Mouse (Mus musculus) T-helper 1 cell (primary cell): ENCODE measurements around the gene Egflam.

Experiments
- in situ Hi-C: fragments of 300-600 bp; cut with MboI, MseI; formaldehyde crosslinking; loops from one replicate; pipeline ENCODE4 v1.15.1; 2025; ENCODE audit warnings: high pct_unique_total_duplicates

Gene Egflam

DNA sequence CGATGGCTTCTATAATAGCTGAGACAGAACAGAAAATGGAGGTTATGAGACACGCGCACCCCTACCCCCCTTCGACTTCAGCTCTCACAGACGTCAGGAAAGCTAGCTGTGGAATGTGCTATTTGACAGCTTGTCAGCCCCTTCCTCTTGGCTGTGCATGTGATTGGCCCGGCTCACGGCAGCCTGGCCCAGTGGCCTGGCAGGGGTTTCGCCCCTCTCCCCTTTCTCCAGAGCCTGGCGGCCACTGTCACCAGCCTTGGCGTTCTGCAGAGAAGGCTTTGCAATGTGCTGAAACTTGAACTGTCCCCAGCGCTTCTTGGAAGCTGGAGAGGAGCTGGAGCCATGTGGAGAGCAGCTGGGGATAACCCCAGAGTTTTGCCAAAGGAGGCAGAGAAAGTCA is 175.4 kb downstream of the Egflam start:
- in situ Hi-C loops = loop anchor here (5.0 kb wide), 1 partner anchor 306 kb away; no protein-coding TSS in a partner anchor

- in situ Hi-C loops = no loop called here
These were observed 181.0 kb downstream of the Egflam start for GRCm38 (mm10) chr15:7217273-7217598.

DNA sequence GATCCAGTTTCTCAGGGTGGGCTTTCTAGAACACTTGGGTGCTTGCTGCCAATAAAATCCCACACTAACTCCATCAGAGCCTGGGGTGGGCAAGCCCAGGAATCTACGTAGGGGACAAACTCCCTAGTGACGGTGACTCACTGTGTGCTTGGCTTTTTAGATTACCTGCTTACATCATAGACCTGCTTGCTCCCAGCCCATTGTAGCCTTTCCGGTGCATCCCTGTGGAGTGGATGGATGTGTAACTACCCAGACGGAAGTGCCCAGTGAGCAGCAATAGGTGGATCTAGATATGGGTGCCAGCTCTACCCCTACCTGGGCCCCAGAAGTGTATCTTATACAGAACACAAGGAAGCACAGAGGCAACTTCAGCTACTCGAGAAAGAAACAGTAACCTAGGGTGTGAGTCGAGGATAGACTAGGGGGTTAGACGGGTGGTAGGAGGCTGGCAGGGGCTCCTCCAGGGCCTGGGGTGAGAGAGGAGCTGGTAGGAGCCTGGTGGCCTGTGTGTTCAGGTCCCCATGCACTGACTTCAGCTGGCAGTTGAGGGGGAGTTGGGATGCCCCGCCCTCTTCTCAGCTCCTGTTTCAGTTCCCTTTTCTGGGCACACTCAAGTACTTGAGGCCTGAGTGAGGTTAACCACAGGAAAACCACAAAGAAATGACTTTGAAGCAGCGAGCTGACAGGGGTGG is 181.5 kb downstream of the Egflam start:
- in situ Hi-C loops = no loop called here

GRCm38 (mm10) chr15:7215845-7216244 is 182.3 kb downstream of the Egflam start:
- in situ Hi-C loops = no loop called here

DNA sequence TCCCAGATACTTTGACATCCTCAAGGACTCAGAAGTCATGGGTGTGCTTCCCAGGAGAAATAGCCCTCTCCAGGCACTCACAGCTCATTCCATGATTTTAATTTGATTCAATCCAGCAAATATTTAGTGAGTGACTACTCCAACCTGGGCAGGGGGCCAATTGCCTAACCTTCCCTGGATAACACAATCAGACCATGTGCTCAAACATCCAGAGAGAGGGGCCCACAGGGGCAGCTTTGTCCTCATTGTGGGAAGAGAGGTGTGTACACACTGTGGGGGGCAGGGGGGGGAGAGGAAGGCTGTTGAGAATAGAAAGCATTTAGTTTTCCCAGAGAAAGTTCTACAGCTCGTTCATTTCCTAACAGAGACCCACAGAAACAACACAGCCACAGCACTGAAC is 184.5 kb downstream of the Egflam start:
- in situ Hi-C loops = no loop called here

DNA sequence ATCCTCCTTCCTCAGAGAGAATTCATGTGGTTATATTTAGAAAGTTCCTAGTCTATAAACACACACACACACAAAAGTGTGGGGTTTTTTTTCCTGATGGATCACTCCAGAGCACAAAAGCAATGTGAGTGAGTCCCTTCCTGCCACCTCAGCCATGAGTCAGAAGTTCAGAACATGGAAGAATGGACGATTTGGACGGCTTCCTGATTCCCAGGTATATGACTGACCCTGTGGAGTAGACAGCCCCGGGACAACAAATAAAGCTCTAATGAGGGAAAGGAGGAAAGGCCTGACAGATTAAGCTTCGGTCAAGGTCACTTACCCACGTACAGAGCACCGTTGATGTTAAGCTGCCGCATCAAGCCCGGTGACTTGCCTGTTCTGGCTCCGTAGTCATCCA is 190.0 kb downstream of the Egflam start:
- in situ Hi-C loops = no loop called here

- in situ Hi-C loops = no loop called here
These were observed 190.9 kb downstream of the Egflam start for GRCm38 (mm10) chr15:7207292-7207691.

- in situ Hi-C loops = no loop called here
These were observed 192.1 kb downstream of the Egflam start for GRCm38 (mm10) chr15:7206110-7206509.

DNA sequence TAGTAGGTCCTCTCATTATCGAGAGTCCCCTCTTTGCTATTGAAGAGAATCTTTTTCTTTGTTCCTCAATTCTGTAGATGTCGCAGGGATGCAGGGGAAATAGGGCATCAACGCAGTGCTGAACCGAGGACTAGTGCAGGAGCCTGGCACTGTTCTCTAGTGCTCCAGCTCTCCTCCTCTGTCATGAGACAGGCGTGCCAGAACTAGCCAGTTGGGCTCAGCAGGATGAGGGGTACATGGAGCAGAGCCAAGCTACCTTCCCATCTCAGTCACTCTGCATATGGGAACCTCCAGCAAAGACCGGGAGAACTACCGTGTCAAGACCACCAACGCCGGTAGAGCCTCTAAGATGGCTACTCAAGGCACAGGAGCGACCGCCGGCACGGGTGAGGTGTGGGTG is 193.3 kb downstream of the Egflam start:
- in situ Hi-C loops = no loop called here

DNA sequence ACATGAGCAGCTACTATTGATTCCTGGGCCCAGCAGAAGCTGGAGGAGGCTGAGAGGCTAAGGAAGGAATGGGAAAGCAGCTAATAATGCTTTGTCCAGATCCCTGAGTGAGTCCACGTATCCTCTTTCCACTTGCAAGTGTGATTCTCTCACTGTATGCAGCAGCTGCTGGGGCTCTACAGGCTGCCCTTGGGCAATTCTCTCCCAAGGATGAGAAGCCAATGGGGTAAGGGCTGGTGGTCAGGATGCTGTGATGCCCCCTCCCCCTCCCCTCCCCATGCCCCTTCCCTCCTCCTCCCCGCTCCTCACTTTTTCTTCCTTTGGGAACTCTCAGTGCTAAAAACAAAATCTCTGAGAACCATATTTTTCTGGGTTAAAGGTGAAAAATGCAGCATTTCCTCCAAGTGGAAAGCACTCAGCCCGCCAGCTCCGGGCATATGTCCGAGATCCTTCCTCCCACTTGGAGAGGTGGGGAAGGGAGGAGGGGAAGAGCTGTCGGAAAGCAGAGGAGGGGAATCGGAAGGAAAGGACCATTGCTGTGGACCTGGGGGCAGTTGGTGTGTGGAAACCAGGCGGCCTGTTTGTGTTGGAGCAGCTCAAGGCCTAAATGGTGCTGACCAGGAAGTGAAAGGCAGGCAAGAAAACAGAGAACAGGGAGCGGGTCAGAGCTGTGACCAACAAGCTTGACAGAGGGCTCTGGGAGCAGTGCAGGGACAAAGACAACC is 194.4 kb downstream of the Egflam start:
- in situ Hi-C loops = no loop called here

- in situ Hi-C loops = no loop called here
These were observed 195.2 kb downstream of the Egflam start for GRCm38 (mm10) chr15:7202981-7203380.

DNA sequence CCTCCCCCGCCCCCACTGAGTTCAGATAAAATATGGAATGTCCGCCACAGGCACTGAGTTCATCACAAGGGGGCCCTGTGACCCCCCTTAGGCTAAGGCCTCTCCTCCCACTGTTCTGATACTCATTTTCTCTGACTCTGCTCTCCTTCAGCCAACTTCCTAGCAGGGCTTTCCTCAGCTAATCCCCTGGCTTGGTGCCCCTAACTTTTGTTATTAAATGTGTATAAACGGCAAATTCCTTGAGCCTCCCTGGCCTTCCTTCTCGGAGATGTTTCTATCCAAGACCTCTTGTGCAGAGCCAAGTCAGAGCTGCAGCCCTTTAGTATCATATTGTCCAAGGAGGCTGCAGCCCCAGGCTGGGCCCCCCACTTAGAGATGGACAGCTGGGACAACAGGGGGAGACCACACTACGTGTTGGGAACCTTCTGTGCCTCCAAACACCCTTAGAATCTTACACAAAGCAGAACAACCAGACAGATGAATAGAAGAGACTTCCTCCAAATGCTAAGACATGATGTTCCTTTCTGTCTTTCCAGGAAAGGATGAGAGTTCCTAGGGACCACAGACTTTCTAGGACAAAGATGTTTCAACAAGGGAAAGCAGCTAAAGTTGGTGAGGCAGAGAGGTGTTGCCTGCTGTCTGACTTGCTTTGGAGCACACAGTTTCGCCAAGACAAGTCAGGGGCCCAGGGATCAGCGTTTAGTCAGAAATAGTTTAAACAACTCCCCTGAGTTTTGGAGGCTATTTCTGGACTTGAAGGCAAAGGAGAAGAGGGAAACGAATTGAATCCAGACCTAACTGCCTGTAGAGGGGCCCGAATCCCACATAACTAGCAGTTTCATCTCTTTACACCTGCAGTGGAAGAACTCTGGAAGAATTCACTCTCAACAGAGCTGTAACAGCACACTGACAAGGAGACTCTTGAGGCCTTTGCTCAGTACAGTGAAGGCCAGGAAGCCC is 196.5 kb downstream of the Egflam start:
- in situ Hi-C loops = no loop called here

GRCm38 (mm10) chr15:7200286-7200685 is 197.9 kb downstream of the Egflam start:
- in situ Hi-C loops = no loop called here

- in situ Hi-C loops = no loop called here
These were observed 199.4 kb downstream of the Egflam start for GRCm38 (mm10) chr15:7198816-7199215.

DNA sequence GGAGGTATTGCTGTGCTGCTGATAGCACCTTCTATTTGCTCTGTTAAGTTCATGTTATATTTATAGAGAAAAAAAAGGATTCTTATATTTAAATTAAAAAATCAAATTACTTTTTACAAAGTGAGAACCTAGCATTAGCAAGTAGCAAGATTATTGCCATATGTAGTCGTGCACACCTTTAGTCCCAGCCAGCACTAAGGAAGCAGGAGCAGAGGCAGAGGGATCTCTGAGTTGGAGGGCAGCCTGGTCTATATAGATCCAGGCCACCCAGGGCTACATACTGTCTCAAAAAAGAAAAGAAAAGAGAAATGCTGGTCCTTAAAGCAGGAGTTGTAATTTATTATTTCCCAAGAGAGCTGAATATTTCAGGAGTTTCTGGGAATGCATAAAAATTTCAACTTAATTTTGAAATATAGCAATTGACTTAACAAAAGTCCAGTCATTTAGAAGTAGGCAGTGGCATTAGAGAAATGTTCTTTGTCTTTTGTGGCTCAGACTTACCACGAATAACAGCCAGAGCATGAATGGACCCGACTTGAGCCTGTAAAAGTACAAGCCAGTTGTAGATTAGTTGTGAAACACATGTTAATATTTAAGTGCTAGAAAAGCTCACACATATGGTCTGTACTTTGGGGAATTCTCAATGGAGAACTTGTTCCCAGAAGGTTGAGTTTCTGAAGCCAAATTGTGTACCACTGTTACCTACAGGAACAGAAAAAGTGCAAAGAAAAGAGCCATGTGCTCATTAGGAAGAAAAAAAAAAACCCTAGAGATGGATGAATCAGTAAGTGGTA is 200.3 kb downstream of the Egflam start:
- in situ Hi-C loops = no loop called here

- in situ Hi-C loops = no loop called here
These were observed 203.4 kb downstream of the Egflam start for GRCm38 (mm10) chr15:7194748-7195221.

GRCm38 (mm10) chr15:7194147-7194720 is 204.0 kb downstream of the Egflam start:
- in situ Hi-C loops = no loop called here

DNA sequence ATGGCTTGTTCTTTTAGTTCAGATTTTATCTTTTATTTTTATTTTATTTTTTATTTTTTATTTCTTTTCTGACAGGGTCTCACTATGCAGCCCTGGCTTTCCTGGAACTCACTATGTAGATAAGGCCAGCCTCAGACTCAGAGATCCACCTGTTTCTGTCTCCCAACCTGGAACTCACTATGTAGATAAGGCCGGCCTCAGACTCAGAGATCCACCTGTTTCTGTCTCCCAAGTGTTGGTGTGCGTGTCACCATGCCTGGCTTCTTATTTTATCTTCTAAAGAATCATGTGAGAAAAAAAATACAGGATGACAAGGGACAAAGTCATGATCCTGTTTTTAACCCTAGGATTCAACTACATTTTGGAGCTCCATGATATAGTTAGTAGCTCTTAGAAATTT is 205.6 kb downstream of the Egflam start:
- in situ Hi-C loops = no loop called here

DNA sequence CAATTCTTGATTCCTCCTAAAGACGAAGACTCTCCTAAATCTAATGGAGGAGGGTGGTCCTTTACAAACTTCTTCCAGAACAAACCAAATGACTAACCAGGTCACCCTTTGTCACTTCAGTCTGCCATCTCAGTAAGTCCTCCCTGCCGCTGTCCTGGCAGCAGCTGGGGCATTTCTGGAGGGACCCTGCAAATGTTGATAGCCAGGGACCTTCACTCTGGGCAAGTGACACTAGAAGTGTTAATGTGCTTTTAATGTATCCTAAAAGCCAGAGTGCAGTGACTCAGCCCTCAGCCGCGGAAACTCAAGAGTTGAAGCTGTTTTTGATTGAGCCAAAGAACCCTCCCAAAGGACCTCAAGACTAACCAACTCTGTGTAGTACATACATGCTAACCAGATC is 207.1 kb downstream of the Egflam start:
- in situ Hi-C loops = no loop called here

GRCm38 (mm10) chr15:7189678-7190454 is 208.3 kb downstream of the Egflam start:
- in situ Hi-C loops = no loop called here
